Mouse (Mus musculus) heart, adult 11 months (tissue): ENCODE measurements around the gene Cdk13.

Experiments
- DNase-seq: peaks from one replicate; pipeline ENCODE4 v3.0.0; 2022

Cdk13 gene

GRCm38 (mm10) chr13:17728798-17729197 is 76.1 kb downstream of the Cdk13 start:
- no peak for DNase-seq

- no peak for DNase-seq
Measured at GRCm38 (mm10) chr13:17727922-17728321, 77.0 kb downstream of the Cdk13 start.

GRCm38 (mm10) chr13:17717357-17717756 is 87.5 kb downstream of the Cdk13 start:
- no peak for DNase-seq

GRCm38 (mm10) chr13:17708784-17709311 is 96.0 kb downstream of the Cdk13 start:
- DNase-seq, result no peak

GRCm38 (mm10) chr13:17705188-17705826 is 99.6 kb downstream of the Cdk13 start:
- no peak for DNase-seq

- DNase-seq, result no peak
Measured at GRCm38 (mm10) chr13:17702311-17702710, 102.6 kb downstream of the Cdk13 start.

- no peak for DNase-seq
Measured at GRCm38 (mm10) chr13:17701322-17701721, 103.6 kb downstream of the Cdk13 start.

GRCm38 (mm10) chr13:17700090-17700715 is 104.7 kb downstream of the Cdk13 start:
- DNase-seq, result no peak

- DNase-seq, result no peak
Measured at GRCm38 (mm10) chr13:17695898-17696580, 108.9 kb downstream of the Cdk13 start.

GRCm38 (mm10) chr13:17694911-17695699 is 109.8 kb downstream of the Cdk13 start, which contains the start of the genes Mplkip and Sugct:
Gene Mplkip, plus strand, starts transcription at chr13:17695192.
Gene Sugct, minus strand, starts transcription at chr13:17695553.
- peak; percentile 100 for DNase-seq

- no peak for DNase-seq
Measured at GRCm38 (mm10) chr13:17694414-17694813, 110.5 kb downstream of the Cdk13 start.

- no peak for DNase-seq
Measured at GRCm38 (mm10) chr13:17693816-17694215, 111.1 kb downstream of the Cdk13 start.

- no peak for DNase-seq
Measured at GRCm38 (mm10) chr13:17691436-17691835, 113.5 kb downstream of the Cdk13 start.

GRCm38 (mm10) chr13:17690686-17691085 is 114.2 kb downstream of the Cdk13 start:
- DNase-seq, result no peak

- DNase-seq, result no peak
Measured at GRCm38 (mm10) chr13:17689461-17689860, 115.4 kb downstream of the Cdk13 start.

GRCm38 (mm10) chr13:17671122-17671521 is 133.8 kb downstream of the Cdk13 start:
- no peak for DNase-seq

GRCm38 (mm10) chr13:17667380-17667779 is 137.5 kb downstream of the Cdk13 start:
- DNase-seq, result no peak
